Mouse (Mus musculus) inflammation-experienced regulatory T-cells (primary cell): ENCODE results near the gene Cep290. TPM values are rescaled to one million over a fixed set of nuclear protein-coding genes. Genes with fewer than 3 reads are reported as not detected.

ENCODE experiments used
- polyA plus RNA-seq, 2 experiments: library from polyadenylated mRNA; unstranded; fragments of 100-300 nt; shearing (Covaris generic); gene quantifications; one replicate each; pipeline ENCODE4 v1.2.1; 2017

The Cep290 gene
- 1 to 10 TPM; 4.1 to 4.4 TPM for polyA plus RNA-seq

DNA sequence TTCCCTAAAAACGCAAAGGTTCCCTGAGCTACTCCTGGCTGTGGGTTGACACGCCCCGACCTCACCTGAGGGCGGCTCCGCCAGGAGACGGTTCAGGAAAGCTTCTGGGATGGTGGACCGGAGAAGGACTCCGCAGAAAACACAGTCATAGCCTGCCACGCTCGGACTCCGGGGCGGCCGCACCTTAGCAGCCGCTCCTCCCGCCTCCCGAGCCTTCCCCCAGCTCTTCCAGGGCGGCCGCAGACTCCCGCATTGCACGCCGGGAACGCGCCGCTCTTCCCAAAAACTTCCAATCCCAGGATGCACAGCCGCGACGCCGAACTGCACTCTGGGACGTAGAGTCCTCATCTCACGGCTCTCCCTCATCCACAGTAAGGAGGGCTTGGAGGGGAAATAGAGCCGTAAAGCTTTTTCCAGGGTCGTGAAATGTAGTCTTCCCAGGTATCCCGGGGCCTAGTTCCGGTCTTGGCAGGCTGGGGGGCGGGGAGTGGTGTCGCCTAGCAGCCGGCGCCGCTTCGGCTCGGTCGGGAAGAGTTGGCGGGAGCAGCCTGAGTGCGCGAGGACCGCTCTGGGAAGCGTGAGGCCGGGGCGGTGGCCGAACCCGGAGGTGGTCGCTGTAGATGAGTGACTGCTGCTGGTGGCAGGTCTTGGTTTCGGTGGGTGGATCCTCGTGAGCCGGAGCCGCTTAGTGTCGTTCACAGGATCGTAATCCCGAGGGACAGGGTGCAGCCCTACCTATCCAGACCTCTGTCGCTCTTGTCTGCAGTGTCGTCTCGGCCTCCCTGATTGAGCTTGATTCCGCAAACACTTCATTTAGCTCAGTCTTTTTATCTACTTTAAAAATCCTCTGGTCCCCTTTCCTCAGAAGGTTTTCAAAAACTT lies at the start of gene Cep290, which contains the start of gene Tmtc3:
Cep290 (plus strand) TSS at position 462 of the 882 bp plus-strand sequence.
Tmtc3 (minus strand) TSS at position 254 of the 882 bp plus-strand sequence.

DNA sequence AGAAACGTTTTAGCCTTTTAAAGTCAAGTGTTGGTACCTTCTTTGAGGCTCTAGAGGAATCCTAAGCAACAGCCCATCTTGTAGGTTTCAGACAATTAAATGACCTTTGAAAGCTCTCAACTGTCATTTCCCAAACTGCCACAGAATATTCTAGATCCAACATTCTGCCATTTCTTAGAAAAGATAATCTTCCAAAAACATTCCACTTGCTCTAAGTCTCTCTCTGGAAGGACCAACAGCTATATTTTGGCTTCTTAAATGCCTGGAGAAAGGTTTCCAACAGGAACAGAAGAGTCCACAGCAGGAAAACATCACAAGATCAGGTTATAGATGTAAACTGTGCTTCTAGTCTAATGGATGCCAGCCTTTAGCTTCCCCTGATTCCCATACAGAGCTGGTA lies 103.0 kb downstream of the Cep290 start, which contains the start of the genes 4930430F08Rik and 1700017N19Rik:
4930430F08Rik (minus strand) TSS at position 101 of the 400 bp plus-strand sequence.
1700017N19Rik (plus strand) TSS at position 162 of the 400 bp plus-strand sequence.

Other genes starting within 250 kb of the Cep290 start
- under 1 TPM; 0.22 to 0.93 TPM for gene Gm4301, start 151.9 kb upstream of the Cep290 start, polyA plus RNA-seq
- 1 to 10 TPM in 1 of 2 experiments, not detected in 1; 1.0 TPM for gene Gm4302, start 146.7 kb upstream of the Cep290 start, polyA plus RNA-seq
- not detected for gene Gm4303, start 141.6 kb upstream of the Cep290 start, polyA plus RNA-seq
- not detected for gene Gm4305, start 136.5 kb upstream of the Cep290 start, polyA plus RNA-seq
- gene Gm4307, start 126.2 kb upstream of the Cep290 start, polyA plus RNA-seq: not detected
- under 1 TPM; 0.22 to 0.93 TPM for gene Gm4312, start 105.0 kb upstream of the Cep290 start, polyA plus RNA-seq
- gene Tmtc3, start 208 bp upstream of the Cep290 start, polyA plus RNA-seq: 1 to 10 TPM; 2.2 to 3.6 TPM
- gene 4930430F08Rik, start 102.9 kb downstream of the Cep290 start, polyA plus RNA-seq: 10 to 100 TPM in 1 of 2 experiments, 1 to 10 TPM in 1; 6.7 to 12.2 TPM
- not detected for gene 1700017N19Rik, start 102.9 kb downstream of the Cep290 start, polyA plus RNA-seq